Mouse (Mus musculus): ENCODE data around the gene Aspg.

Aspg gene

GRCm38 (mm10) chr12:112113710-112114109 is 7.2 kb downstream of the Aspg start:
- DNase-seq (ENCODE audit: low read depth), result peak; percentile 76

GRCm38 (mm10) chr12:112117006-112117405 is 10.5 kb downstream of the Aspg start:
- DNase-seq (ENCODE audit: low read depth), result no peak

- DNase-seq (ENCODE audit: low read depth), result no peak
These were observed 11.2 kb downstream of the Aspg start for GRCm38 (mm10) chr12:112117649-112118048.

GRCm38 (mm10) chr12:112121188-112121587 is 14.7 kb downstream of the Aspg start:
- DNase-seq (ENCODE audit: low read depth), result no peak

- no peak for DNase-seq (ENCODE audit: low read depth)
These were observed 19.4 kb downstream of the Aspg start for GRCm38 (mm10) chr12:112125903-112126302.

GRCm38 (mm10) chr12:112126931-112127635 is 20.6 kb downstream of the Aspg start:
- DNase-seq (ENCODE audit: low read depth), result peak; percentile 27

GRCm38 (mm10) chr12:112128526-112128925 is 22.0 kb downstream of the Aspg start:
- no peak for DNase-seq (ENCODE audit: low read depth)

GRCm38 (mm10) chr12:112129300-112129856 is 22.9 kb downstream of the Aspg start:
- DNase-seq (ENCODE audit: low read depth), result peak; percentile 10

- DNase-seq (ENCODE audit: low read depth), result peak; percentile 81
These were observed 23.8 kb downstream of the Aspg start for GRCm38 (mm10) chr12:112130161-112130860.

GRCm38 (mm10) chr12:112130957-112131356 is 24.5 kb downstream of the Aspg start:
- DNase-seq (ENCODE audit: low read depth), result no peak

- peak; percentile 63 for DNase-seq (ENCODE audit: low read depth)
These were observed 33.8 kb downstream of the Aspg start for GRCm38 (mm10) chr12:112140231-112140630.

- no peak for DNase-seq (ENCODE audit: low read depth)
These were observed 34.3 kb downstream of the Aspg start for GRCm38 (mm10) chr12:112140745-112141144.

GRCm38 (mm10) chr12:112141300-112141699 is 34.8 kb downstream of the Aspg start:
- peak; percentile 41 for DNase-seq (ENCODE audit: low read depth)

GRCm38 (mm10) chr12:112143116-112143832 is 36.8 kb downstream of the Aspg start:
- DNase-seq (ENCODE audit: low read depth), result no peak

GRCm38 (mm10) chr12:112143833-112144201 is 37.3 kb downstream of the Aspg start:
- no peak for DNase-seq (ENCODE audit: low read depth)

- peak; percentile 13 for DNase-seq (ENCODE audit: low read depth)
These were observed 38.1 kb downstream of the Aspg start for GRCm38 (mm10) chr12:112144377-112145115.

GRCm38 (mm10) chr12:112145211-112145874 is 38.9 kb downstream of the Aspg start:
- DNase-seq (ENCODE audit: low read depth), result peak; percentile 81

GRCm38 (mm10) chr12:112145875-112146651 is 39.6 kb downstream of the Aspg start, which contains the start of gene Kif26a:
Kif26a (plus strand) TSS chr12:112146208.
- peak; percentile 59 for DNase-seq (ENCODE audit: low read depth)

- DNase-seq (ENCODE audit: low read depth), result no peak
These were observed 40.9 kb downstream of the Aspg start for GRCm38 (mm10) chr12:112147365-112147764.

- no peak for DNase-seq (ENCODE audit: low read depth)
These were observed 43.5 kb downstream of the Aspg start for GRCm38 (mm10) chr12:112150011-112150410.

Measured in induced T-regulatory cell, adult 2 months (primary cell).